Mouse (Mus musculus): ENCODE data around the gene Esyt1. TPM values are rescaled to one million over a fixed set of nuclear protein-coding genes. Genes with fewer than 3 reads are reported as not detected.
A peak's percentile ranks its signal among the peaks of the same experiment; 100 is the strongest.
"Not testable (repeated sequence)": the region's sequence is repeated elsewhere in the genome, so short reads cannot be mapped to it uniquely, and the experiment has no call there.

Gene Esyt1
- 10.3 and 10.5 TPM in 2 replicates for polyA plus RNA-seq (2015; fragmentation: Nextera tagmentation; extraction: Ambion mirVana)

GRCm38 (mm10) chr10:128525671-128526308, at the start of gene Esyt1:
TSS of gene Esyt1 (minus strand) at chr10:128525871.
- Histone ChIP-seq H3K9me3 (replicated peaks; ENCODE audit: control insufficient read depth, low read length) (no peaks in the 10 kb centered on the region), H3K9ac (ENCODE audit: low read depth, low read length) (peak within 1 kb of the TSS; percentile 94), H3K36me3 (ENCODE audit: control insufficient read depth, insufficient read depth) (no peaks in the 10 kb centered on the region; the same call in 1 of the 2 replicates), H3K4me3 (ENCODE audit: low read depth, low read length) (peak within 1 kb of the TSS; percentile 88), H3K4me2 (ENCODE audit: low read depth, low read length) (peak within 1 kb of the TSS; percentile 100), H3K4me1 (ENCODE audit: control insufficient read depth, low read depth, low read length) (peaks cover 18% of the 10 kb centered on the region), H3K27me3 (ENCODE audit: control insufficient read depth, insufficient read depth, low read depth, low read length) (no peaks in the 10 kb centered on the region), H3K27ac (ENCODE audit: low read length) (peak within 1 kb of the TSS; percentile 87)
- WGBS (ENCODE audit: insufficient replicate concordance): 0% methylated on average over 37 of the region's 37 CpGs
- peak; percentile 97 for ATAC-seq (ENCODE audit: low read depth)

- Histone ChIP-seq H3K4me2 (ENCODE audit: low read depth, low read length) (no peak overlapping the region), H3K36me3 (ENCODE audit: control insufficient read depth, insufficient read depth) (no peaks in the 10 kb centered on the region; the same call in 1 of the 2 replicates), H3K27ac (ENCODE audit: low read length) (no peak overlapping the region), H3K4me1 (ENCODE audit: control insufficient read depth, low read depth, low read length) (no peaks in the 10 kb centered on the region), H3K9ac (ENCODE audit: low read depth, low read length) (no peak overlapping the region), H3K4me3 (ENCODE audit: low read depth, low read length) (no peak overlapping the region), H3K27me3 (ENCODE audit: control insufficient read depth, insufficient read depth, low read depth, low read length) (peaks cover 3% of the 10 kb centered on the region; the same call in 1 of the 2 replicates), H3K9me3 (replicated peaks; ENCODE audit: control insufficient read depth, low read length) (no peaks in the 10 kb centered on the region)
- 72% methylated on average over 2 of the region's 2 CpGs for WGBS (ENCODE audit: insufficient replicate concordance)
- no peak for ATAC-seq (ENCODE audit: low read depth)
These were observed 49.4 kb upstream of the Esyt1 start for GRCm38 (mm10) chr10:128575063-128575462.

- no peaks in the 10 kb centered on the region for H3K9me3 ChIP-seq (replicated peaks; ENCODE audit: control insufficient read depth, low read length)
- peaks cover 14% of the 10 kb centered on the region for H3K36me3 ChIP-seq (ENCODE audit: control insufficient read depth, insufficient read depth)
- peak within 1 kb of the TSS; percentile 99 for H3K27ac ChIP-seq (ENCODE audit: low read length)
- peak within 1 kb of the TSS; percentile 95 for H3K4me2 ChIP-seq (ENCODE audit: low read depth, low read length)
- peaks cover 19% of the 10 kb centered on the region for H3K4me1 ChIP-seq (ENCODE audit: control insufficient read depth, low read depth, low read length)
- H3K9ac ChIP-seq (ENCODE audit: low read depth, low read length): peak within 1 kb of the TSS; percentile 97
- peak within 1 kb of the TSS; percentile 94 for H3K4me3 ChIP-seq (ENCODE audit: low read depth, low read length)
- H3K27me3 ChIP-seq (ENCODE audit: control insufficient read depth, insufficient read depth, low read depth, low read length): no peaks in the 10 kb centered on the region
- under 1% methylated on average over 58 of the region's 58 CpGs for WGBS (ENCODE audit: insufficient replicate concordance)
- ATAC-seq (ENCODE audit: low read depth): peak; percentile 95
These were observed 40.3 kb upstream of the Esyt1 start, which contains the start of gene Pa2g4 for GRCm38 (mm10) chr10:128565788-128566531. TSS of gene Pa2g4 (minus strand) at chr10:128565987.

GRCm38 (mm10) chr10:128565206-128565787, 39.6 kb upstream of the Esyt1 start:
- peak overlapping the region; percentile 97 for H3K9ac ChIP-seq (ENCODE audit: low read depth, low read length)
- WGBS (ENCODE audit: insufficient replicate concordance): under 1% methylated on average over 45 of the region's 46 CpGs
- H3K9me3 ChIP-seq (replicated peaks; ENCODE audit: control insufficient read depth, low read length): no peaks in the 10 kb centered on the region
- H3K27ac ChIP-seq (ENCODE audit: low read length): peak overlapping the region; percentile 99
- 0 out of 2 replicates have a peak, but pooled peaks have one; percentile 6 for ATAC-seq (ENCODE audit: low read depth)
- H3K4me3 ChIP-seq (ENCODE audit: low read depth, low read length): peak overlapping the region; percentile 94
- H3K27me3 ChIP-seq (ENCODE audit: control insufficient read depth, insufficient read depth, low read depth, low read length): no peaks in the 10 kb centered on the region
- H3K4me2 ChIP-seq (ENCODE audit: low read depth, low read length): peak overlapping the region; percentile 95
- H3K4me1 ChIP-seq (ENCODE audit: control insufficient read depth, low read depth, low read length): peaks cover 19% of the 10 kb centered on the region
- H3K36me3 ChIP-seq (ENCODE audit: control insufficient read depth, insufficient read depth): peaks cover 21% of the 10 kb centered on the region

- no peak for ATAC-seq (ENCODE audit: low read depth)
- H3K36me3 ChIP-seq (ENCODE audit: control insufficient read depth, insufficient read depth): peaks cover 37% of the 10 kb centered on the region
- peak overlapping the region; percentile 95; the same call in 1 of the 2 replicates for H3K4me2 ChIP-seq (ENCODE audit: low read depth, low read length)
- no peak overlapping the region for H3K9ac ChIP-seq (ENCODE audit: low read depth, low read length)
- peaks cover 19% of the 10 kb centered on the region for H3K4me1 ChIP-seq (ENCODE audit: control insufficient read depth, low read depth, low read length)
- no peaks in the 10 kb centered on the region for H3K27me3 ChIP-seq (ENCODE audit: control insufficient read depth, insufficient read depth, low read depth, low read length)
- 64% methylated on average over 6 of the region's 6 CpGs for WGBS (ENCODE audit: insufficient replicate concordance)
- no peak overlapping the region for H3K27ac ChIP-seq (ENCODE audit: low read length)
- no peaks in the 10 kb centered on the region for H3K9me3 ChIP-seq (replicated peaks; ENCODE audit: control insufficient read depth, low read length)
- peak overlapping the region; percentile 5; the same call in 1 of the 2 replicates for H3K4me3 ChIP-seq (ENCODE audit: low read depth, low read length)
These were observed 37.9 kb upstream of the Esyt1 start for GRCm38 (mm10) chr10:128563544-128563943.

GRCm38 (mm10) chr10:128556963-128557362, 31.3 kb upstream of the Esyt1 start:
- H3K4me3 ChIP-seq (ENCODE audit: low read depth, low read length): no peak overlapping the region
- no peak overlapping the region for H3K4me2 ChIP-seq (ENCODE audit: low read depth, low read length)
- ATAC-seq (ENCODE audit: low read depth): no peak
- H3K27me3 ChIP-seq (ENCODE audit: control insufficient read depth, insufficient read depth, low read depth, low read length): no peaks in the 10 kb centered on the region
- H3K27ac ChIP-seq (ENCODE audit: low read length): no peak overlapping the region
- no peaks in the 10 kb centered on the region for H3K9me3 ChIP-seq (replicated peaks; ENCODE audit: control insufficient read depth, low read length)
- no peak overlapping the region for H3K9ac ChIP-seq (ENCODE audit: low read depth, low read length)
- WGBS (ENCODE audit: insufficient replicate concordance): 82% methylated on average over 6 of the region's 6 CpGs
- H3K36me3 ChIP-seq (ENCODE audit: control insufficient read depth, insufficient read depth): peaks cover 40% of the 10 kb centered on the region
- no peaks in the 10 kb centered on the region for H3K4me1 ChIP-seq (ENCODE audit: control insufficient read depth, low read depth, low read length)

- Histone ChIP-seq H3K4me1 (ENCODE audit: control insufficient read depth, low read depth, low read length) (no peaks in the 10 kb centered on the region), H3K27ac (ENCODE audit: low read length) (no peak overlapping the region), H3K36me3 (ENCODE audit: control insufficient read depth, insufficient read depth) (peaks cover 37% of the 10 kb centered on the region), H3K27me3 (ENCODE audit: control insufficient read depth, insufficient read depth, low read depth, low read length) (no peaks in the 10 kb centered on the region), H3K9me3 (replicated peaks; ENCODE audit: control insufficient read depth, low read length) (no peaks in the 10 kb centered on the region), H3K4me2 (ENCODE audit: low read depth, low read length) (no peak overlapping the region), H3K4me3 (ENCODE audit: low read depth, low read length) (no peak overlapping the region), H3K9ac (ENCODE audit: low read depth, low read length) (no peak overlapping the region)
- no peak for ATAC-seq (ENCODE audit: low read depth)
These were observed 30.6 kb upstream of the Esyt1 start for GRCm38 (mm10) chr10:128556286-128556685.

GRCm38 (mm10) chr10:128555567-128555966, 29.9 kb upstream of the Esyt1 start:
- H3K27ac ChIP-seq (ENCODE audit: low read length); H3K4me2 ChIP-seq (ENCODE audit: low read depth, low read length); ATAC-seq (ENCODE audit: low read depth); H3K9me3 ChIP-seq (replicated peaks; ENCODE audit: control insufficient read depth, low read length); H3K9ac ChIP-seq (ENCODE audit: low read depth, low read length); H3K4me3 ChIP-seq (ENCODE audit: low read depth, low read length); H3K27me3 ChIP-seq (ENCODE audit: control insufficient read depth, insufficient read depth, low read depth, low read length); H3K4me1 ChIP-seq (ENCODE audit: control insufficient read depth, low read depth, low read length): not testable (repeated sequence)
- WGBS (ENCODE audit: insufficient replicate concordance): 30% methylated on average over 1 of the region's 1 CpGs
- peaks cover 32% of the 10 kb centered on the region for H3K36me3 ChIP-seq (ENCODE audit: control insufficient read depth, insufficient read depth)
